Mouse (Mus musculus): ENCODE data around the gene Ntn5. TPM values are rescaled to one million over a fixed set of nuclear protein-coding genes. Genes with fewer than 3 reads are reported as not detected.

Gene Ntn5
- polyA plus RNA-seq, 1 experiment from 2014 or later = 2.3 TPM

- no peaks in the 10 kb centered on the region for H3K27me3 ChIP-seq
- DNase-seq (ENCODE audit: low read depth, low spot score) (no peak), ATAC-seq (no peak)
- TF ChIP-seq CTCF (IDR thresholded peaks at IDR 0.05) = no peak
- in situ Hi-C loops (cut with MboI; ENCODE audit: low pct_unique_long_range_greater_than_20kb) = loop anchor here (5.0 kb wide), 2 partner anchors 62 to 187 kb away; no protein-coding TSS in a partner anchor
- ChIA-PET CTCF (interaction anchor here (0.9 to 1.8 kb wide), 11 partner anchors 9 to 193 kb away, joined by 3 to 28 read pairs (median 4); partner anchors contain the start of genes Cyth2, Kdelr1, Lmtk3 and Sphk2), POLR2A (no interaction called here)
Observed at GRCm38 (mm10) chr7:45739820-45740219, 56.0 kb downstream of the Ntn5 start.

- TF ChIP-seq CTCF (IDR thresholded peaks at IDR 0.05) = no peak
- DNase-seq (ENCODE audit: low read depth, low spot score) = no peak
- no peak for ATAC-seq
- no peaks in the 10 kb centered on the region for H3K27me3 ChIP-seq
- ChIA-PET POLR2A (interaction anchor here (1.3 kb wide), 1 partner anchor 44 kb away, joined by 3 read pairs; the partner anchor contains the start of gene Sult2b1), CTCF (interaction anchor here (1.1 to 3.1 kb wide), 2 partner anchors 13 to 59 kb away, joined by 3 to 39 read pairs; no protein-coding TSS in a partner anchor)
- in situ Hi-C loops (cut with MboI; ENCODE audit: low pct_unique_long_range_greater_than_20kb) = no loop called here
Observed at GRCm38 (mm10) chr7:45741308-45741707, 57.5 kb downstream of the Ntn5 start.

GRCm38 (mm10) chr7:45741777-45742176 lies 58.0 kb downstream of the Ntn5 start:
- in situ Hi-C loops (cut with MboI; ENCODE audit: low pct_unique_long_range_greater_than_20kb) = no loop called here
- ChIA-PET POLR2A (interaction anchor here (1.3 to 1.4 kb wide), 2 partner anchors 43 to 59 kb away, joined by 3 to 4 read pairs; partner anchors contain the start of gene Sult2b1), CTCF (interaction anchor here (1.1 to 3.1 kb wide), 2 partner anchors 13 to 59 kb away, joined by 3 to 39 read pairs; no protein-coding TSS in a partner anchor)
- no peaks in the 10 kb centered on the region for H3K27me3 ChIP-seq
- DNase-seq (ENCODE audit: low read depth, low spot score) (no peak), ATAC-seq (no peak)
- TF ChIP-seq CTCF (IDR thresholded peaks at IDR 0.05) = no peak

- CTCF ChIA-PET = interaction anchor here (1.1 to 3.1 kb wide), 2 partner anchors 12 to 58 kb away, joined by 3 to 39 read pairs; no protein-coding TSS in a partner anchor
- H3K27me3 ChIP-seq = no peaks in the 10 kb centered on the region
- TF ChIP-seq CTCF (IDR thresholded peaks at IDR 0.05) = peak; percentile 59
- no peak for DNase-seq (ENCODE audit: low read depth, low spot score)
- in situ Hi-C loops (cut with MboI; ENCODE audit: low pct_unique_long_range_greater_than_20kb) = no loop called here
- peak; percentile 39 for ATAC-seq
- POLR2A ChIA-PET = interaction anchor here (0.6 to 1.4 kb wide), 4 partner anchors 43 to 342 kb away, joined by 3 to 4 read pairs (median 4); partner anchors contain the start of gene Sult2b1
Observed at GRCm38 (mm10) chr7:45742338-45742737, 58.5 kb downstream of the Ntn5 start.

Other genes with a start within 250 kb of the Ntn5 start
- gene Gys1, start 249.2 kb upstream of the Ntn5 start, polyA plus RNA-seq (2021) = 59.3 TPM
- gene Ruvbl2, start 245.9 kb upstream of the Ntn5 start, polyA plus RNA-seq (2021) = 82.1 TPM
- gene Ftl1, start 224.1 kb upstream of the Ntn5 start, polyA plus RNA-seq (2021) = 15.6 TPM
- gene Bax, start 217.1 kb upstream of the Ntn5 start, polyA plus RNA-seq (2021) = 201 TPM
- 0.47 TPM for gene Tulp2, start 202.1 kb upstream of the Ntn5 start, polyA plus RNA-seq (2021)
- gene Gm45808, start 197.2 kb upstream of the Ntn5 start, polyA plus RNA-seq (2021) = not detected
- 0.06 TPM for gene Dhdh, start 195.2 kb upstream of the Ntn5 start, polyA plus RNA-seq (2021)
- gene Nucb1, start 173.6 kb upstream of the Ntn5 start, polyA plus RNA-seq (2021) = 506 TPM
- gene Ppp1r15a, start 157.8 kb upstream of the Ntn5 start, polyA plus RNA-seq (2021) = 123 TPM
- 2.2 TPM for gene Plekha4, start 157.7 kb upstream of the Ntn5 start, polyA plus RNA-seq (2021)
- 1.6 TPM for gene Hsd17b14, start 129.1 kb upstream of the Ntn5 start, polyA plus RNA-seq (2021)
- 57.2 TPM for gene Bcat2, start 113.9 kb upstream of the Ntn5 start, polyA plus RNA-seq (2021)
- gene Fgf21, start 68.5 kb upstream of the Ntn5 start, polyA plus RNA-seq (2021) = 0.14 TPM
- 0.91 TPM for gene Fut1, start 66.7 kb upstream of the Ntn5 start, polyA plus RNA-seq (2021)
- 0.12 TPM for gene Izumo1, start 62.2 kb upstream of the Ntn5 start, polyA plus RNA-seq (2021)
- gene Rasip1, start 56.5 kb upstream of the Ntn5 start, polyA plus RNA-seq (2021) = 1.6 TPM
- gene Mamstr, start 44.0 kb upstream of the Ntn5 start, polyA plus RNA-seq (2021) = 0.40 TPM
- gene Fut2, start 17.6 kb upstream of the Ntn5 start, polyA plus RNA-seq (2021) = 0.23 TPM
- gene Sec1, start 10.4 kb downstream of the Ntn5 start, polyA plus RNA-seq (2021) = 4.4 TPM
- gene Car11, start 15.8 kb downstream of the Ntn5 start, polyA plus RNA-seq (2021) = 43.7 TPM
- gene Dbp, start 21.1 kb downstream of the Ntn5 start, polyA plus RNA-seq (2021) = 73.2 TPM
- gene Rpl18, start 31.4 kb downstream of the Ntn5 start, polyA plus RNA-seq (2021) = 807 TPM
- 28.0 TPM for gene Sphk2, start 34.0 kb downstream of the Ntn5 start, polyA plus RNA-seq (2021)
- 0.04 TPM for gene Fam83e, start 37.2 kb downstream of the Ntn5 start, polyA plus RNA-seq (2021)
- not detected for gene Spaca4, start 41.8 kb downstream of the Ntn5 start, polyA plus RNA-seq (2021)
- gene Lmtk3, start 99.7 kb downstream of the Ntn5 start, polyA plus RNA-seq (2021) = 12.0 TPM
- 1.4 TPM for gene Sult2b1, start 100.6 kb downstream of the Ntn5 start, polyA plus RNA-seq (2021)
- gene Cyth2, start 130.6 kb downstream of the Ntn5 start, polyA plus RNA-seq (2021) = 149 TPM
- gene Kcnj14, start 140.8 kb downstream of the Ntn5 start, polyA plus RNA-seq (2021) = 16.6 TPM
- 32.6 TPM for gene Grwd1, start 146.9 kb downstream of the Ntn5 start, polyA plus RNA-seq (2021)
- 234 TPM for gene Kdelr1, start 188.8 kb downstream of the Ntn5 start, polyA plus RNA-seq (2021)
- gene Grin2d, start 194.4 kb downstream of the Ntn5 start, polyA plus RNA-seq (2021) = 1.9 TPM
- gene Syngr4, start 212.7 kb downstream of the Ntn5 start, polyA plus RNA-seq (2021) = 0.63 TPM
- gene Tmem143, start 212.9 kb downstream of the Ntn5 start, polyA plus RNA-seq (2021) = 34.7 TPM
- gene Emp3, start 237.4 kb downstream of the Ntn5 start, polyA plus RNA-seq (2021) = 26.7 TPM
- 0.64 TPM for gene Ccdc114, start 240.1 kb downstream of the Ntn5 start, polyA plus RNA-seq (2021)

All from Patski (cell line).